Mouse (Mus musculus) thymus, postnatal 25 days (tissue): ENCODE results near the gene Aaas.

ENCODE experiments used
- DNase-seq: peaks from one replicate; pipeline ENCODE4 v3.0.0; 2022

The Aaas gene

GRCm38 (mm10) chr15:102296368-102297006, 54.1 kb downstream of the Aaas start:
- DNase-seq: no peak

GRCm38 (mm10) chr15:102295633-102296367, 54.8 kb downstream of the Aaas start, which contains the start of gene Espl1:
Espl1 (plus strand) TSS chr15:102296266.
- DNase-seq: peak; percentile 96
